Mouse (Mus musculus) heart, adult 8-10 months (tissue): ENCODE results near the gene Tia1. TPM values are rescaled to one million over a fixed set of nuclear protein-coding genes. Genes with fewer than 3 reads are reported as not detected.
A peak's percentile ranks its signal among the peaks of the same experiment; 100 is the strongest.

Experiments used
- DNase-seq: peaks from one replicate; pipeline ENCODE4 v3.0.0; 2022; ENCODE audit warnings: low spot score
- total RNA-seq, 4 experiments: library from RNA; stranded (reverse); gene quantifications; 2 replicates each; pipeline ENCODE4 v1.2.4; 2022

Tia1 gene
- total RNA-seq, 4 experiments from 2014 or later = 16.3 to 20.2 (median 17.6) TPM

DNA sequence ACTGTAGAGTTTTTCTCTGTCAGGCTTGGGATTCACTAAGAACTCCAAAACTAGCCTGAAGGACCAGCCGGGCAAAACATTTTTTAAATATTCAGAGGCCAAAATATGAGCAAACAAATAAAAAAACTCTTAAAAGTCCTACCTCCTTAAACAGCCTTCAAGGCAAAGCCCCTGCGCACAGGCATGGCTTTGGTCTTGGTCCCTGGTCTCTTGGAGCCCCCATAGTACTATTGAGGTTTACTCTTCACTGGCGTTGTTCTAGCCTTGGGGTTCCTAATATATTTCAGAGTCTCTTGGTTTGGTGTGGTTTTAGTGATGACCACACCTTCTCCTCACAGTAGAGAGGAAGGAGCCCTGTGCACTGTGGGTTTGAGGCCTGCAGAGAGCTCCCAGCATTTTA, 27.5 kb downstream of the Tia1 start:
- no peak for DNase-seq

DNA sequence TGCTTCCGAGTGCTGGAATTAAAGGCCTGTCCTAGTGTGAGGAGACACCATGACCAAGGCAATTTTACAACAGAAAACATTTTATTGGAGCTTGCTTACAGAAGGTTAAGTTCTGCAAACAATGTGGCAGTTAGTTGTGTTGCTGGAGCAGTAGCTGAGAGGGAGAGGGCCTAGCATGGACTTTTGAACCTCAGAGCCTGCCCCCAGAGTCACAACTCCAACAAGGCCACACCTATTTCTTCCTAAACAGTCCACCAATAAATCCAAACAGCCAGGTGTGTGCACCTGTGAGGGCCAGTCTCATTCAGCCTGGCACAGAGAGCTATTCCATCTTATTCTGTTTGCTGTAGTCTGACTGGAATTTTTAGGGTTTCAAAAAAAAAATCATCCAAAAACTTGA, 29.7 kb downstream of the Tia1 start:
- no peak for DNase-seq

DNA sequence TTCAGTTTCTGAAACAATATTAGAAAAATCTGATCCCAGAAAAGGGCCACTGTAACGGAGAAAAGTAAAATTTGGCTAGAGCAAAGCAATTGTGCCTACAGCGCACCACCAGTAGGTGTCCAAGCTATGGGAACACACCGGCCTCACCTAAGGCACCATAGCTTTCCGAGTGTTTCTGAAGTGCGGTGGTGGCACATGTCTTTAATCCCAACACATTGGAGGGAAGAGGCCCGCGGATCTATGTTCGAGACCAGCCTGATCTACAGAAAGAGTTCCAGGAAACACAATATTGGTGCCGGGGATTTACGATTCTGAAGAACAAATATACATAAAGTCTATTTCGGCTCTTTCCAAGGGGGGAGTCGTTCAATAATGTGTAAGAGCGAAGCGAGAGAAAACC, 33.7 kb downstream of the Tia1 start:
- DNase-seq = peak; percentile 38

DNA sequence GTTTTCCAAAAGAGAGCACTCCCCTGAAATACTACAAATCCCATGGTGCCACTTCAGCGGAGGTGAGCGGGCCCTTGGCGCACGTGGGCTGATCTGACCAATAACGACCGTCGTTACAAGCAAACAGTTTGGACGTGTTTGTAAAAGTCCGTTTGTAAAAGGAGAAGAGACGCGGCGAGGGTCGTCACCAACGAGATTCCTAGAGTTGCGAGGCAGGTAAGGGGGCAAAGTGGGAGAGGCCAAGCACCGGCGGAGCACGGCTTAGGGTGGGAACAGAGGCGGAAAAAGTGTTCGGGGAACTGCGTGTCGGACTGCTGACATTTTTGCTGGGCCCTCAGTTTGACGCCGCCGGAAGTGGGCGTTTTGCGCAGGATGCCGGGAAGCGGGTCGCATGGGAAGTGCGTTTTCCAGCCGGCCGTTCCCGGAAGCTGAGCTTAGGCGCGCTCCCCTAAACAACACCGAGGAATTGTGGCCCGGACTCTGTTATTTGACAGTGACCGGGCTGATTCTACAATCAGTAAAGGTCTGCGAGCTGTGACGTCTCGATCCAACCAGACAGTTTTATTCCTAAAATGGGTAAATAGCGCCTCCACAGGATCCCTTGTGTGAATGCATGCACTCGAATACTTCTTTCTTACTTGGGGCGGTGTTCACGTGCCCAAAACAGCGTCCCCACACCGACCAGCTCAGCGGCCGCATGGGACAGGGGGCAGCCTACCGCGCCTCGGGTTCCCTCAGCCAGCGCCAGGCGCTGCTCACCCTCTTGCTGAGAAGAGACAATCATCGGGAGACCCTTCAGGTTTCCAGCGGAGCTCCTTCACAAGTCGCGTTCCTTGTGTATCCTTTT, 34.5 kb downstream of the Tia1 start, which contains the start of gene C87436:
TSS of gene C87436 (plus strand) at position 103 of the 847 bp plus-strand sequence.
- peak; percentile 97 for DNase-seq

DNA sequence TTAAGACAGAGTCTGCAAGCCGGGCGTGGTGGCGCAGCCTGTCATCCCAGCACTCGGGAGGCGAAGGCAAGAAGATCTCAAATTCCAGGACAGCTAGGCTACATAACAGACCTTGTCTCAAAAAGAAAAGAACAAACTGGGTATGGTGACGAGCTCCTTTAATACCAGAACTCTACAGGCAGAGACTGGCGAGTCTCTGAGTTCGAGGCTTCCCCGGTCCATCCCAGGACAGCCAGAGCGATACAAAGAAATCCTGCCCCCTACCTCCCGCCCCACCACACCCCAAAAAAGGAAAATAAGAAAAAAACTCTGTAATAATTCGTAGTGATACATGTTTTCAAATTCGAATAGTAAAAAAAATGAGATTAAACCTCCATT, 35.1 kb downstream of the Tia1 start:
- DNase-seq = no peak

DNA sequence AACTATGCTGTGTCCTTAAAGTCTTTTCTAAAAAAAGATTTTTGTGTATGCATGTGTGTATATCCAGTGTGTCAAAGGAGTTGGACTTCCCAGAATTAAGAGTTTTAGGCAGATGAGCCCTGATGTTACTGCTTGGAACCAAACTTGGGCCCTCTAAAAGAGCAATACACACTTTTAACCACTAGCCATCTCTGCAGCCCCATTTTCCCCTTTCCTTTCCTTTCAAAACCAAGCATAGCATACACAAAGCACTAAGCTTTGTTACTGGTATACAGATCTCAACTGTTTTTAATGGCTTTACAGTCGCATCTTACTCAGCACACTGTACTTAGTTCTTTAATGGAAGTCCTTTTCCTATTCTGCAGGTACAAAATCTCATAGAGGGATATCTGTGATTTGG, 35.5 kb downstream of the Tia1 start:
- no peak for DNase-seq

DNA sequence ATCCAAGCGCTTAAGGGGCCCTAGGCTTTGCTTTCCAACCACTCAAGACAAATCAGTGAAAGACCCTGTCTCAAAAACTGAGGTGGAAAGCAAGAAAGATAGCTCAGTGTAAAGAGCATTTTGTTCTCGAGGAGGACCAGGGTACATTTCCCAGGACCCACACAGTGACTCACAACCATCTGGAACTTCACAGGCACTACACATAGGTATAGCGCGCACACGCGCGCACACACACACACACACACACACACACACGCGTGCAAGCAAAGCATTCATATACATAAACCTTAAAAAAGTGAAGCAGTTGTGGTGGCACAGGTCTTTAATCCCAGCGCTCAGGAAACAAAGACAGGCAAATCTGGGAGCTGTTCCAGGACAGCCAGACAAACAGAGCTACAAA, 37.6 kb downstream of the Tia1 start:
- DNase-seq = no peak

DNA sequence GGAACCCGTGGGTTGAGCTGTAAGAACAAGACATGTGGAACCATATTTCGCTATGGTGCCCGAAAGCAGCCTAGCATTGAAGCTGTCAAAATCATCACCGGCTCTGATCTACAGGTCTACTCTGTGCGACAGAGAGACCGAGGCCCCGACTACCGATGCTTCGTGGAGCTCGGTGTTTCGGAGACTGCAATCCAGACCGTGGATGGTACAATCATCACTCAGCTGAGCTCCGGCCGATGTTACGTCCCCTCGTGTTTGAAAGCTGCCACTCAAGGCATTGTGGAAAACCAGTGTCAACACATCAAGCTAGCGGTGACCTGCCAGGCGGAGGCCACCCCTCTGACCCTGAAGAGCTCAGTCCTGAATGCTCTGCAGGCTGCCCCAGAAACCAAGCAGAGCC, 41.5 kb downstream of the Tia1 start:
- DNase-seq = no peak

DNA sequence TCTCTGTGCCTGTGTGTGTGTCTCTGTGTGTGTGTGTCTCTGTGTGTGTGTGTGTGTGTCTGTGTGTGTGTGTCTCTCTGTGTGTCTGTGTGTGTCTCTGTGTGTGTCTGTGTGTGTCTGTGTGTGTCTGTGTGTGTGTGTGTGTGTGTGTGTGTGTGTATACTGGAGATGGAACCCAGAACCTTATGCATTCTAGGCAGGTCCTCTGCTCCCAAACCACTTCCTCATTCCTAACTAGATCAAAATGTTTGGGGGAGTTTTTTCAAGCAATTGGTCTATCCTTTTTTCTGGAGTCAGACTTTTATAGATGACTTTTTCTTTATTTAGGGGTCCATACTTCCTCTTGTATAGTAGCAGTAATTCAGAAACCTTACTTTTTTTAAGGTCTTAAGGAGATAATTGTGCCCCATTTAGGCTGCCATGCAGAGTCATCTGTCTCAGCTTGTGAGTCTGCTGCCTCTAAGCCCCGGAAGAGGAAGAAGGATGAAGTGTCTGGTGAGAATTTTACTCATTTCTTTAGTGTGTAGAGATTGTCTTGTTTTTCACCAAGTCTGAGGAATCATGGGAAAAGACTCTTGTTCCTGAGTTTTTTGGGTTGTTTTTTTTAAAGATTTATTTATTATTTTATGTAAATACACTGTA, 43.0 kb downstream of the Tia1 start:
- no peak for DNase-seq

DNA sequence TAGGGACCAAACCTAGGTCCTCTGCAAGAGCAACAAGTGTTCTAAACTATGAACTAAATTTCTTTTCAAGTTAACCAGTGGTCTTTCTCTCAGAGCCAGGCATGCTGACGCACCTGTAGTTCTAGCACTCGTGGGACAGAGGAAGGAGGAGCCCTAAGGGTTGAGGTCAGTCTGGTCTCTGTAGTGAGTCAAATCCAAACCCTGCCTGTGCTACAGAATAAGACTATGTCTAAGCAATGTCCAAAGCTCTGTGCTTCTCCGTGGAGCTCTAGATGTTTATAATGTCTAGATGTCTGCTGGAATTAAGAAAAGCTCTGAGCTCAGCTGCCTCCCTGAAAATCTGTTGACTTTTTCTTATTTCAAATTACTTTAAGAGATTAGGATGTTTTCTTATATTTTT, 52.7 kb downstream of the Tia1 start:
- no peak for DNase-seq

DNA sequence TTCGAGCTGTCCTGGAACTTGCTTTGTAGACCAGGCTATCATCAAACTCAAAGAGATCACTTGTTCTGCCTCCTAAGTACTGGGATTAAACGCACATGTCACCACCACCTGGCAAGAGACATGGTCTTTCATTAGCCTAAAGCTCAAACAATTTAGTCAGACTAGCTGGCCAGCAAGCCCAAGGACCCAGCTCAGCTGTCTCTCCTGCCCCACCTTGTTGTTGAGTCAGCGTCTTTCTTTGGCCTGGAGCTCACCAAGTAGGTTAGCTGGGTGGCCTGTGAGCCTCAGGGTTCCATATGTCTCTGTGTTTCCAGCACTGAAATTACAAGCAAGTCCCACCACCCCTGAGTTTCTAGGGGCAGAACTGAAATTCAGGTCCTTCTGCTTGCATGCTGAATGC, 59.1 kb downstream of the Tia1 start:
- DNase-seq = no peak

DNA sequence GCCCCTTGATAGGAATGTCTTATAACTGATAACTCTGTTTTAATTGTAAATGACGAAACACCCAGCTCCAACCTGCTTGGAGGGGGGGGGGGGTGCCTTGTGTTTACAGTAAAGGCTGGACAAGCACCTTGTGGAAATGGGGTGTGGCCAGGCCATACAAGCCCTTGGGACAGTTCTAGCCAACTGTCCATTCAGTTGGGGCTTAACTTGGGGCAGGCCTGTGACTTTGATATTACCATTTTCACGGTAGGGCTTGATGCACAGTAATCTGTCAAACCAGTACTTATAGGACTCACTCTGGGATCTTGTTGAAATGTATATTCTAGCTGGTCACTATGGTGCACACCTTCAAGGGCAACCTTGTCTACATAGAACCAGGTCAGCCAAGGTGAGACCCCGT, 67.3 kb downstream of the Tia1 start:
- DNase-seq = no peak

DNA sequence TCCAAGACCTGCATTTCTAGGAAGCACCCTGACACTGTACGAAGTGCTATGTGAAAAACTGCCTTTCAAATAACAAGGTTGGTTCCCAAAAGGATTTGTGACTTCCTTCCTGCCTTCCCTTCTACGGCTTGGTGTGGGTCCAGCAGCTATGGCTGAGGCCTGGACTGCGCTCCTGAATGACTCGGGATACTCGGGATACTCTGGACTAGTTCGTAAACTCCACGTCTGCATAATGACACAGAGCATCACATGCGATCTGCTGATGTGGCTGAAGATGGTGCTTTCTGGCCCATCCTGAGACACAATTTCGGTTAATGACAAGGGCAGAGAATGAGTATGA, 67.7 kb downstream of the Tia1 start:
- no peak for DNase-seq

DNA sequence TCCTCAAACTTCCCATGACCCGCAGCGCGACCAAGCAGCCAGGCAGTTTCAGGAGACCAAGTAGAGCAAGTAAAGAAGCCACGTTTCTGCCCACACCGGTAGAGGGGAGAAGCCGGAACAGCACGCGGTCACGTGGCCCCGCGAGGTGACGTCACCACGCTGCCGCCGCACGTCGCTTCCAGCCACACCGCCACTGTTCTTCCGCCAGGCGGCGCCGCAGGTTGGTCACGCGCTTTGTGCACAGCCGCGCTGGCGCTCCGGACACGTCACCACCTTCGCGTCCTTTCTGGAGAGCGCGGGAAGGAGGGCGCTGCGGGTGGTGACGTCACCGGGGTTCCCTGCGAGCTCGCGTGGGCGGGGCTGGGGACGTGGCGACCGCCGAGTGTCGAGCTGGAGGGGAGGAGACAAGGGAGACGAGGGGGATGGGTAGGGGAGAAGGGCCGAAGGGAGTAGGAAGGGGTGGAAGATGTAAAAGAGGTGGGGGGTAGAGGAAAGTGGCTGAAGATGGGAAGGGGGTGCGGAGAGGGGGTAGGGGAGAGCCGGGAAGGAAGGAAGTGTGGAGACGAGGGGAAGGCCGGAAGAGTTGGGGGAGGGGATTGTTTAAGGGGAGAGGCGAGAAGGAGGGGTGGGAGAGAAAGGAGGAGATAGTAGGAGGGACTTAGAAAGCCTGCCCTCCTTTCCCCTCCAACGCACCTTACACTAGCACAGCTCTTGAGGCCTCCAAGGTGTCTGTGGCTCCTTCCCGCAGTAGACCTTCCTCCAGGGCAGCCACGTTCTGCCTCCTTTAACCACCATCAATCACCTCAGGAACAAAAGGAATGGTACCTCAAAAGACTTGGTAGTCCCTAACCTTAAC, 68.3 kb downstream of the Tia1 start:
- DNase-seq = peak; percentile 99

DNA sequence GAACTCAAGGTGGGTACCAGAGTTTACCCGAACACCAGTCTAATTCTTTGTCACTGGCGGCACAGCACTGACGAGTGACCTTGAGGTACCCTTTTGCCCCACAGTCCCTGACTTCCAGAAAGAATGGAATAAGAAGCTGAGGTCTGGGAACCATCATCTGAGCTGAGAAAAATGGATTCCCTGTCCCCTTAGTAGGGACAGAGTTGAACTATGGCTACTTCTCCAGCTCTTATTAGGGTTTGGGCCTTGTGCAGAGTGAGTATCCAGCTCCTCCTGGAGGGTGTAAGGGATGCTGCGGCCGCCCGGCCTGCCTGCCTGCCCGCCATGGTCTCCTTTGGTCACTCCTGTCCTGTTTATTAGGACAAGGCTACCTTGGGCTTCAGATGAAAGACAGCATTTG, 69.1 kb downstream of the Tia1 start:
- DNase-seq = no peak

DNA sequence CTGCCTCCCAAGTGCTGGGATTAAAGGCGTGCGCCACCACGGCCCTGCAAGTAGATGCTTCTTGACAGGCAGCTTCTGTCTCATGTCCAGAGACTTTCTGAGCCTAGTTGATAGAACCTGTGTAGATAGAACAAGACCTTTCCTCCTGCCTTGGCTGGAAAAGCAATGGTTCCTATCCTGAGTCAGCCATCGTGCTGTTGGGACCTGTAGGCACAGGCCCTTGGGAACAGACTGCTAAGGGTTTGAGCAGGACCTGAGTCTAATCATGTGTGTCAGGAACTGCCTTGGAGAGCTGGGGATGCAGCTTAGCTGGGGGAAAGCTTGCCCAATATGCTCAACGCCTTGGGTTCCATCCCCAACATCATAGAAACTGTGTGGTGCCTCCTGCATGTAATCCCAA, 70.1 kb downstream of the Tia1 start:
- no peak for DNase-seq

DNA sequence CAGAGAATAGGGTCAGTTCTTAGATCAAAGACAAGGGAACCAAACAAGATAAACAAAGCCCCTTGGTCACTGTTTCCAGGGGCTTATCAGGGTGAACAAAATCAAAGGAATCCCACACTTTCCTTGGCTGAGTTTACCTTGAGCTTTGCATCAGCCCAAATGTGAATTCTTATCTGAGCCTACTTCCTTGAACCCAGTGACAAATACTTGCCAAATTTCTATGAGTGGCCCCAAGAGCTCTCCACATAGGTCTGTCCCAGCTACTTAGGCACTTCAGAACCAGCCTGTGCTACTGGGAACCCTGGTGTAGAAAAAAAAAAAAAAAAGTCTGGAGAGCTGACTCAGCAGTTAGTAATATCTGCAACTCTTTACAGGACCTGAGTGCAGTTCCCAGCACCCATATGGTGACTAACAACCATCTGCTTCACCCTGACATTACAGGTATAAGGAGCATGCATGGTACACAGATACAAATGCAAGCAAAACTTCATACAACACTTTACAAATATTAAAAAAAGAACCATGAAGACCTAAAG, 70.7 kb downstream of the Tia1 start:
- DNase-seq = no peak

DNA sequence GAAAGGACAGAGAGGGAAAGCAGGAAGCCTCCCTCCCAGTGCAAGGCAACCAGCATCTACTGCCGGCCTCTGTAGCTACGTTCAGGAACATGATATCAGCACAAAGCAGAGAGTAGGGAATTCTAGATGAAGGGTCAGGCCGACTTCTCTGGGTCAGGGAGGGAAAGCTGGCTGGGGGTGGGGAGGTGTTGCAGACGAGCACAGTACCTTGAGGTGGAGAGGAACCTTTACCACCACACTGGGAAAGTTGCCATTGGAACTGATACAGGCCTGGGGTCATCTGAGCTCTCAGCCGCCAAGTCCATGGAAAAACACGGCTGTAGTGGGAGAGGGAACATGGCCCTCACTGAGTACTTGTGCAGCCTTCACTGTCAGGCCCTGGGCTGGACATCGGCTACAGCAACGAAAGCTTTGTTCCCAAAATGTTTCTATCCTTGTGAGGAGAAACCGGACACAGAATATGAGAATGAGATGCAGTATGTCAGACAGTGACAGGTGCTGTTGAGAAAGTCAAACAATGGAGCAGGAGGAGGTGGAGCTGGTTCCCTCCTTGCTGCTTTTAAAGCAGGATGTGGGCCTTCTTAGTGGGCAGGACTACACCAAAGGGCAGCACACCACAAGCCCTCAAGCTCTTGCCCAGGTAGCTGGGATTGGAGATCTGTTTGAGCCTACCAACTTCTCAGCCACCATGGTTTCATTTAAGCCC, 71.6 kb downstream of the Tia1 start:
- peak; percentile 60 for DNase-seq

DNA sequence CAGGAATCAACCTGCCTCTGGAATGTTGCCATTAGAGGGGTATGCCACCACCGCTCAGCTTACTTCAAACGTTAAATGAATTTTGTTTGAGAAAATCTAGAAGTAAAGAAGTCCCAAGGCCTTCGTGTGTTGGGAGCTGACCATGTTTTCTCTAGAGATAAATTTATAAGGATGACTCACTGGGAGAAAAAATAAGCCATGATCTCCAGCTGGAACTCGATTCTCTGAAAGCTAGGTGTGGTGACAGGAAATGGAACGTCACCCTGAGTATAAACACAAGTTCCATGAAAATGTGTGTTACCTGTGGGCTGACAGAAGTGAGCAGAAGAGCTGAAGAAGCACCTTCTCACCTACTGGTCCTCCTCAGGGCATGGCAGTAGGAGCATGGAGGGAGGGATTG, 72.9 kb downstream of the Tia1 start:
- DNase-seq = peak; percentile 25

DNA sequence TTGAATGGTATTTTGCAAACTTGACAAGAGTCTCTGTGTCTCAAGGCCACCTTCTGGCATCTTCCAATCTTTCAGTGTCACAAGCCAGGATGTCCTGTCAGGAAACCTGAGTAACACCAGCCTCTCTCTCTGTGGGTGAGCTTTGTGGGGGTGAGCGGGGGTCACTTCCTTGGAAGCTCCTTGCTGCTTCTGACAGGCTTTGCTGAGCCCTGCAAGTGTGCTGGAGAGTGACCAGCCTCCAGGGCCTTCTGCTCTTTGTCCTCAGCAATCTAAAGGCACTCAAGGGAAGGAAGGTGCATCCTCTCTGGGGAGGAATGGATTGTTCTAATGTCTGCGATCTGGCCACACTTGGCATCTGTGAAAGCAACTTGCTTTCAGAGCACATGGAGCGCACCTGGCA, 75.3 kb downstream of the Tia1 start:
- peak; percentile 63 for DNase-seq

DNA sequence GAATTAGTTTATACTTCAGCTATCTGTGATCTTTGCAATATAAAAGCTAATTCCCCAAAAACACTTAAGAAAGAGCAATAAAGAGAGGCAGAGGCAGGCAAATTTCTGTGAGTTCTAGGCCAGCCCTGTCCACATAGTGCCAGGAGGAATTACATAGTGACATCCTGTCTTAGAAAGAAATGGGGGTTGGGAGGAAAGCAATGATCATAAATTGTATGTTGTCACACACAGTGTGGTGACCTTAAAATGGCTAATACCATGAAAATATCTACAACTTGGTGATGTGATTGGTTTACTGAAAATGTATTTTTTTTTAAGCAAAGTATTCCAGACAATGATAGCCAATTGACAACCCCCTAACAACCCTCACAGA, 75.8 kb downstream of the Tia1 start:
- peak; percentile 27 for DNase-seq
